Mouse (Mus musculus) retina, embryonic 14.5 days (tissue): ENCODE results near the gene Rab3c.
A peak's percentile ranks its signal among the peaks of the same experiment; 100 is the strongest.

Source experiments
- DNase-seq: peaks from one replicate; pipeline ENCODE4 v3.0.0-alpha.2; 2015; ENCODE audit warnings: low spot score

Gene Rab3c

DNA sequence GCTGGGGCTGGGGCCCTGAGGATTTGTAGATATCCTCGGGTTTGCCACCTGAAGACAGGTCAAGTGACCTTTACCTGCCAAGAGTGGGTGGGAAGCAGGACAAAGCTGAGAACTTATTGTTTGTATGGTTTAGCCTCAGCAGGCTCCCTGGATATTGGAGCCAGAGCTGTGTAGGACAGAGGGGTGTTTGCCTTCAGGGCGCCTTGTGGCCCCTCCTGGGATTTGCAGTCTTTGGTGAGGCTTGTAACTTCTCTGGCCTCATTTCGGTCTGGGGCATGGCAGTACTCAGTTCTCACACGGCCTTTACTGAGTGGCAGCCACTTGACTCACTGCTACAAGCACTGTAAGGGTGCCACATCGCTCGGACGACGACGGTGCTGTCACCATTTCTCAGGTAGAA lies 261.0 kb downstream of the Rab3c start:
- DNase-seq: peak; percentile 15

DNA sequence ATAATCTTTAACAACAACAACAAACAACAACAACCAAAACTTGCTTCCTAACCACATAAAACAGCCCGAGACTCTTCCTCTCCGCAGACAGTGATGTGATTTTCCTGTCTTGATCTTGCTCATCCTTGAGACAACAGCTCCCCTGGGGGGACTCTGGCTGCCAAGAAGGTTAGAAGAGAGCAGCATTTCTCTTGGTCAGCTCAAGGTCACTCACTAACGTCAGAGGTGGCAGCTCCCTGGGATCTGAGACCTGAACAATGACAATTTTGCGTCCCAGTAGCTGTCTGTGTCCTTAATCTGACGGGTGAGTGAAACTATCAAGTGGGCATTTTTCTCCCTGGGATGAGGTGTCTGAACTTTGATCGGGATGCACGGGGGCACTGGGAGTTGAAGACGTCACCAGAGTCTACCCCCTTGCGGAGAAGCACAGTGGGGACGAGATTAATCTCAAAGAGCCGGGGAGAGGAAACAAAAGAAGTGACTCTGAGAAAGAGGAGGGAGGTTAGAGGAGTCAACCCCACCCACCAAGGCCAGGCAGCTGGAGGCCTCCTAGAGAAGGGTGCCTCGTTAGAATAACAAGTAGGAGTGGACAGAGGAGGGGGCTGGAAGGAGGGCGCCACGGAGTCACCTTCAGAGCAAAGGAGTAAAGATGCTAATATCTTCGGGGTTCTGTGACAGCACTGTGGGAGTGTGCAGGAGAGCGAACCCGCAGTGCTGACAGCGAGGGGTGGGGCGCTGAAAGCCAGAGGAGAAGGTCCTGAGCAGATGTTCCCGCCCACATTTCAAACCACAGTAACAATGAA lies 261.7 kb downstream of the Rab3c start:
- DNase-seq: peak; percentile 54

DNA sequence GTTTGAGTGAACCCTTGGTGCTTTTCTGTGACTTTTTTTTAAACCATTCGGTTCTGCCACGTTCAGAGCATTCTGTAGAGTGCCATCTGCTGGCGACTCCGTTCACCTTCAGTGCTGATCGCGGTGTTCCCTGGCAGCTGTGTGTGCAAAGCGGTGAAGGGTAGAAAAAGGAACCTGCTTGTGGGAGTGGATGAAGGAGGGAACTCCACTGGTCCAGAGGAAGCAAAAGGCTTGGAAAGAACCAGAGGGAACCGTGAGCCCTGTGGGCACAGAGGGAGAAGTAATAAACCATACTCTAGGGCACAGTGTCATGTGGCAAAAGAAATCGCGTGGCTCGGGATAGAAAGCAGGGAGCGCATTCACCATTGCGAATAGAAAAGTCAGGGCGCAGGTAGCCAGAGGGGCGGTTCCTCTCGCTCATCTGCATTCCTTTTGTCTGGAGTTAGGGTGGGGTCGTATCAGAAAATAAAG lies 262.3 kb downstream of the Rab3c start:
- peak; percentile 92 for DNase-seq

DNA sequence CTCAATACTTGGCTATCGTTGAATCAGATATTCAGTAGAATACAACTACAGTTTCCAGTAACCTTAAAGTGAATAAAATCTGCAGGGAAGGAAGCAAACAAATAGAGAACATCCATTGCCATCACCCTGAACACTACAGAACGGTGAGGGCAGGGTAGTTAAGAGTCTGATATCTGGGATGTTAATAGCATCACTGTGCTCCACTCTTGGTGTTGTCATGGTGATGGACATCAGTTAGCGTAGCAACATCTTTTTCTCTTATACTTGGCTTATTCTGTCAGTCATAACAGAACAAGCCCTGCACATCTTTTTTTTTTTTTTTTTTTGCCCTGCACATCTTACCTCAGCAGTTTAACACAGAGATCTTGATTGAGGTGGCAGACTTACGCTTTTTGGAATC lies 268.8 kb downstream of the Rab3c start:
- DNase-seq: no peak

DNA sequence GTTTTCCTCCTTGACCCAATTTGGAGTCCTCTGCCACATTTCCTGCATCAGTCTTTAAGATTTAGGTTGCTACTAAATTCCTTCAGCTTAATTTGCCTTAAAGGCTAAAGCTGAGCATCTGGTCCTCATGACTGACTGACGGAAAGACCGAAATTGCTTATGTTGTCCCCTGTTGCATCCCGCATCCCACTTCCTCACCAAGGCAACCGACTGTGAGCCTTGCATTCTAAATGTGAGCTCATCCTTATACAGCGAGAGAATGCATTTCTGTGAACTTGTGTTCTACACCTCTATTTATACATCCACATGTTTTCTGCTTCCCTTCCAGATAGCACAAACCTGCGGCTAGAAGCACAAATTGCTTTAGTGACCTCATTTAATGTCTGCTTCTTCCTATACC lies 269.9 kb downstream of the Rab3c start:
- DNase-seq: no peak

DNA sequence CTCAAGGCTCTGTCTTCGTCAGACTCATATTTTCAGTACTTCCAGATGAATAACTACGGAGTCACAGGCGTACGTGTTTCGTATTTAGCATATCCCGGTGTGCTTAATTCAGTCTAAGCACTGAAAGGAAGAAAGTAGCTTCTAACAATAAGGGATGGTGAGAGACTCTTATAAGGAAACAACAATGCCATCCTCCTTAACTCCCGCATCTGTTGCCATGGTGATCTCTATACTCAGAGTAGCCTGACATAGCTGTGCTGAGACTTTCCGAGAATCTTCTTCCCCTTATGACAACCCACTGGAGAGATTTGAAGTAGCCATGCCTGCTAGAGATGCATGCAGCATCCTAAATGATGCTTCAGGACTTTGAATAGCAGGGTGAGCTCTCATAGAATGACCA lies 272.3 kb downstream of the Rab3c start:
- no peak for DNase-seq

DNA sequence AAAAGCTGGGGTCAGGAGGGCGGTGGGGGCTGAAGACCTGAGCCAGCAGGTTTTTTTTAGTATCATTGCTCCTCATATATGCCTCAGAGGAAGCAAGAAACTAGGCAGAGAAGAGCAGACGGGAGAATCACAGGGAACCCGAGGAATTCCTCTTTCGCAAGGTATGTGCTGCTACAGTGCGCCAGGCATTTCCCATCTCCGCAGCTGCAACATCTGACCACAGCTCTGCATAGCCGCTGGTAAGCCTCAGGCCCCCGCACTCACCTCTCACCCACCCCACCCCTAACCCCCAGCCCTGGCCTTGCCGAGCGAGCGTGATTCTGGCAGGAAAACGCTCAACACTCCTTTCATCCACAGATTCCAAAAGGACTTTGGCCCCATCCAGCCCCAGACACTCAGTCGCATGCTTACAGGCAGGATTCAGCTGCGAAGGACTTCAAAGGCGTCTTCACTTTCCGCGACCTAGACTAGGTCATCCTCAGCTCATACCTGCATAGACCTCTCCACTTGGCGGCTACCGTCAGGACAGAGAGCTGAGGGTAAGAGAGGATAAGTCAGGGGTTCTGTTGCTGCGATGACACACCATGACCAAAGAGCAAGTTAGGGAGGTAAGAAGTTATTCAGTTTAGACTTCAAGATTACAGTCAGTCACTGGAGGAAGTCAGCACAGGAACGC lies 274.6 kb downstream of the Rab3c start:
- DNase-seq: no peak
